Mouse (Mus musculus): ENCODE measurements around the gene P3h3.

DNA sequence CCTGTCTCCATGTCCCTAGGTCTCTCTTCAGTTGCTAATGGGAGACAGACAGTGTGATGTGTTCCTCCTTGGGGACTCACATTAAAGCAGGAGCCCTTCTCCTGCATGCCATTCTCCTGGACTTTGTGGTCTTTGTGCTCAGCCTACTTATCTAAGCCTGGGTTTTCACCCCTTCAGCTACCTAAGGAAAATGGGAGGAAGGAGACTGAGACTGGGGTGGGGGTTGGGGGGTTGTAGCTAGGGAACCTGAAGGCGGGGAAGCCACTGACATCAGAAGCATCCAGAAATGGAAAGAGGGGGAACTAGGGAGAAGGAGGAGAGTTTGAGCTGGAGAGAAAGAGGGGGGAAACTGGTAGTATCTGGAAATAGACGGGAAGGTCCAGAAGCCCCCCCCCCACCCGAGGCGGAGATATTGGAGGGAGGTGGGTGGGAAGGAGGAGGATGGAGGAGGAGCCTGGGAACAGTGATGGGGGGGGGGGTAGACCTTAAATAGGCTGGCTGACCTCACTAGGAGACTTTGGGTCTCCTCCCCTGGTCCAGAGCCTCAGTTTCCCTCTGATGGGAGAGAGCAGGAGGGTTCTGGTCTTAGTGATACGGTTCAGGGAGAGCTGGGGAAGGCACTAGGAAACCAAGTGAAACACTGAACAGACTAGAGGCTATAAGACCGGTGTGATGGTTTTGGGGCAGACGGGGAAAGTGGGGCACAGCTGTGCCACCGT is 5.0 kb upstream of the P3h3 start:
- TF ChIP-seq CTCF (IDR thresholded peaks at IDR 0.05; ENCODE audit: low read depth, low read length) (no peak), GATA1 (IDR thresholded peaks at IDR 0.05; ENCODE audit: borderline replicate concordance, low read length) (no peak), GATA2 (IDR thresholded peaks at IDR 0.05; ENCODE audit: borderline replicate concordance, low read depth, low read length) (no peak), TAL1 (conservative IDR thresholded peaks at IDR 0.05; ENCODE audit: low read depth, low read length) (no peak), POLR2AphosphoS5 (IDR thresholded peaks at IDR 0.05; ENCODE audit: insufficient replicate concordance, low read depth, low read length) (no peak)

All from G1E (cell line).